Mouse (Mus musculus): Measurements from ENCODE around the gene St8sia1. TPM values are rescaled to one million over a fixed set of nuclear protein-coding genes. Genes with fewer than 3 reads are reported as not detected.

Gene St8sia1
- total and polyA plus RNA-seq, 3 experiments: 0.01 TPM; not detected in 2

DNA sequence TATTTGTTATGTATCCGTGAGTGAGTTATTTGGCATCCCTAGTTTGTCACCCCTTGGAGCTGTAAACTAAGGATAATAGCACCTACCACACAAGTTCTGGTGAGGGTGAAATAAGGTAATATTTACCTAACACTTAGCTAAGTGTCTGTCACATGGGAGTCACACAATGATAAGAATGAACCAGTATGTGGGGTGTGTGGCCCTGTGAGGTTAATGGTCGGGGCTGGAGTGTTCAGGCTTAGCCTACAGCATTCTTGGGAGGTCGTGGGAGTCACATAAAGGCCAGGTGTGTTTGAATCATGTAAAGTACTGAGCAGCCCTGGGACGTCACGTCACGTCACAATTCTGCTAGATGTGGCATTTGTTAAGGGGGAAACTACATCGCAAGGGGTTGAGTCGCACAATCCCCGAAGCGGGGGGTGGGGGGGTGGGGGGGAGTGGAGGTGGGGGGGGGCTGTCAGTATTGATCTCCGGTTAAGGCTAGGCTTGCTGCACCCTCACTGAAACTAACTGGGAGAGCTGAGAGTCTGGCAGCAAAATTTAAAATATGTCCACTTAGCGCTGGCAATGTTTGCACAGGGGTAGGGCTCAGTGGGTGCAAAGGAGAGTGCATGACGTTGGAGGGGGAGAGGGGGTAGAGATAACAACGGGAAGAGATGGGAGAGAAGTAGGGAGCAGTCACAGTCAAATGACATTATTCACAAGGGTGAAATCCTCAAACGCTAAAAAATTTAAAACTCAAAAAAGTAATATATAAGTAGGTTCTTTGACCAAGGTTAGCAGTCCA is 168.4 kb downstream of the St8sia1 start:
- Histone ChIP-seq H3K79me2 (ENCODE audit: control insufficient read depth, insufficient read depth, low read length, poor library complexity) (no peaks in the 10 kb centered on the region), H3K4me3 (ENCODE audit: control insufficient read depth in 1 of 2, insufficient read depth in 1 of 2, low read depth in 2 of 2, low read length in 2 of 2) (no peak overlapping the region), H3K9me3 (replicated peaks; ENCODE audit: insufficient read depth, low read length) (no peaks in the 10 kb centered on the region), H3K27ac (ENCODE audit: control insufficient read depth, low read depth, low read length) (no peak overlapping the region), H3K27me3 (ENCODE audit: control insufficient read depth in 1 of 2, insufficient read depth in 2 of 2, low read length in 2 of 2) (no peaks in the 10 kb centered on the region; a peak in 1 of 4 replicates), H3K9ac (ENCODE audit: control insufficient read depth, low read depth, low read length, poor library complexity, severe bottlenecking) (no peak overlapping the region), H3K4me1 (ENCODE audit: control insufficient read depth in 1 of 2, insufficient read depth in 2 of 2, low read length in 2 of 2) (peaks cover 4 to 8% of the 10 kb centered on the region in 2 experiments; a peak in 3 of 4 replicates), H3K36me3 (ENCODE audit: control insufficient read depth in 1 of 2, insufficient read depth in 2 of 2, low read length in 2 of 2) (no peaks in the 10 kb centered on the region)
- no peak for DNase-seq (ENCODE audit: low read depth, low spot score)
- TF ChIP-seq E2F4 (IDR thresholded peaks at IDR 0.05; ENCODE audit: borderline replicate concordance, low read depth, low read length) (no peak), UBTF (IDR thresholded peaks at IDR 0.05; ENCODE audit: borderline replicate concordance, insufficient read depth, low read depth, low read length) (no peak), CTCF (IDR thresholded peaks at IDR 0.05 in 2 of 3, conservative IDR thresholded peaks at IDR 0.05 in 1 of 3; ENCODE audit: control insufficient read depth in 1 of 3, insufficient read depth in 1 of 3, low read depth in 2 of 3, low read length in 3 of 3, poor library complexity in 1 of 3, severe bottlenecking in 1 of 3) (no peak), ZC3H11A (IDR thresholded peaks at IDR 0.05; ENCODE audit: low read depth, low read length) (no peak), RAD21 (IDR thresholded peaks at IDR 0.05; ENCODE audit: low read depth, low read length) (no peak), ELF1 (IDR thresholded peaks at IDR 0.05; ENCODE audit: low read depth, low read length) (no peak), HCFC1 (IDR thresholded peaks at IDR 0.05; ENCODE audit: low read depth, low read length) (no peak), MYB (IDR thresholded peaks at IDR 0.05; ENCODE audit: low read depth, low read length) (no peak), MAX (IDR thresholded peaks at IDR 0.05; ENCODE audit: low read length) (no peak), MAZ (IDR thresholded peaks at IDR 0.05; ENCODE audit: low read depth, low read length) (no peak), SIN3A (IDR thresholded peaks at IDR 0.05; ENCODE audit: low read length) (no peak), MAFK (IDR thresholded peaks at IDR 0.05; ENCODE audit: borderline replicate concordance, low read depth, low read length) (no peak), ZNF384 (IDR thresholded peaks at IDR 0.05; ENCODE audit: low read depth, low read length) (no peak), GABPA (IDR thresholded peaks at IDR 0.05; ENCODE audit: low read depth, low read length) (no peak), CHD2 (IDR thresholded peaks at IDR 0.05; ENCODE audit: low read length) (no peak)

DNA sequence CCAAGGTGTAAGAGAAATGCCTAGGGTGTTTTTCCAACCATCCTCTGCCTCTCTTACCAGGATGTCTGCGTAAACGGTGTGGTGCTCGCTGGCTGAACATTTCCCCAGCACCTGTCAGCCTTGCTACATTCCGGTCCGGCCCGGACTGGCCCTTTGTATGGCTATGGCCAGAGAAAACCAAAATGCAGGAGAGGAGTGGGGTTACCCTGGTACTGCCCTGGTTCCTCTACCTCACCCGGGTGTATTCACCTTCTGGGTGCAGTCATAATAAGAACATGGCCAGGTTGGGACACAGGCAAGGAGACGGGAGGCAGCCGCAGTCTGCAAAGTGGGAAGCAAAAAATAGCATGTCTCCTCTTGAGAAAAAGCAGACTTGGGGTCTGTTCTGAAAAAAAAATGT is 169.2 kb downstream of the St8sia1 start:
- H3K9ac ChIP-seq (ENCODE audit: control insufficient read depth, low read depth, low read length, poor library complexity, severe bottlenecking): no peak overlapping the region
- H3K4me3 ChIP-seq (ENCODE audit: control insufficient read depth in 1 of 2, insufficient read depth in 1 of 2, low read depth in 2 of 2, low read length in 2 of 2): no peak overlapping the region
- H3K4me1 ChIP-seq (ENCODE audit: control insufficient read depth in 1 of 2, insufficient read depth in 2 of 2, low read length in 2 of 2): peaks cover 4 to 7% of the 10 kb centered on the region in 2 experiments; a peak in 3 of 4 replicates
- TF ChIP-seq RAD21 (IDR thresholded peaks at IDR 0.05; ENCODE audit: low read depth, low read length) (no peak), NRF1 (IDR thresholded peaks at IDR 0.05; ENCODE audit: insufficient read depth, low read depth, low read length, poor library complexity, severe bottlenecking) (no peak), NELFE (IDR thresholded peaks at IDR 0.05; ENCODE audit: low read depth, low read length) (no peak), ZC3H11A (IDR thresholded peaks at IDR 0.05; ENCODE audit: low read depth, low read length) (no peak), MEF2A (IDR thresholded peaks at IDR 0.05; ENCODE audit: extremely low read depth, insufficient replicate concordance, low read depth, low read length, poor library complexity, severe bottlenecking) (no peak), SMC3 (IDR thresholded peaks at IDR 0.05; ENCODE audit: low read depth, low read length) (no peak), KAT2A (conservative IDR thresholded peaks at IDR 0.05; ENCODE audit: low read depth, low read length) (no peak)
- H3K79me2 ChIP-seq (ENCODE audit: control insufficient read depth, insufficient read depth, low read length, poor library complexity): no peaks in the 10 kb centered on the region
- no peaks in the 10 kb centered on the region; a peak in 1 of 4 replicates for H3K27me3 ChIP-seq (ENCODE audit: control insufficient read depth in 1 of 2, insufficient read depth in 2 of 2, low read length in 2 of 2)
- no peak for DNase-seq (ENCODE audit: low read depth, low spot score)
- no peak overlapping the region for H3K27ac ChIP-seq (ENCODE audit: control insufficient read depth, low read depth, low read length)
- no peaks in the 10 kb centered on the region for H3K9me3 ChIP-seq (replicated peaks; ENCODE audit: insufficient read depth, low read length)
- no peaks in the 10 kb centered on the region for H3K36me3 ChIP-seq (ENCODE audit: control insufficient read depth in 1 of 2, insufficient read depth in 2 of 2, low read length in 2 of 2)
